Mouse (Mus musculus): ENCODE measurements around the gene Rabgap1l. TPM values are rescaled to one million over a fixed set of nuclear protein-coding genes. Genes with fewer than 3 reads are reported as not detected.
A peak's percentile ranks its signal among the peaks of the same experiment; 100 is the strongest.

The Rabgap1l gene
- 30.4 and 40.7 TPM in 2 replicates for polyA plus RNA-seq (2012; rRNA removed)

GRCm38 (mm10) chr1:160792686-160793355 is at the start of gene Rabgap1l:
Gene Rabgap1l (minus strand): TSS chr1:160793211.
- peak; percentile 96 for DNase-seq (ENCODE audit: low read depth)
- TF ChIP-seq CTCF (IDR thresholded peaks at IDR 0.05; ENCODE audit: borderline replicate concordance, extremely low read depth, insufficient read depth, insufficient read length) (no peak), POLR2A (IDR thresholded peaks at IDR 0.05; ENCODE audit: borderline replicate concordance, extremely low read depth, insufficient read depth, insufficient read length, poor library complexity, severe bottlenecking) (peak; percentile 70)

DNA sequence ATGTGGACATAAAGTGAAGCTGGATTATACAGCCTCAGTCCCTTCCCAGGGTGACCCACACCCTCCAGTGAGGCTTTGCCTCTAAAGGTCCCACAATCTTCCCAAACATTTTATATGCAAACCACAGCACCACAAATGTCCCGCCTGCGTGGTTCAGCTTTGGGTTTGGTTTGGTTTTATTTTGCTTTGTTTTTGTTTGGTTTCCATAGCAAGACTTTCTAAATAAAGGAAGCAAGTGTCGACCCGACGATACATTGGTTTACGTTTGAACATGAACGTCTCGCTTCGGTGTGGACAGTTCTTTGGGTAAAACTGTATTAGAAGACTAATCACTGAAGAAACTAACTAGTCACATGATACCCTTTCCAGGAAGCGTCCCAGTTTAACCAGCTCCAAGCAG is 49.6 kb upstream of the Rabgap1l start:
- DNase-seq (ENCODE audit: low read depth): no peak
- TF ChIP-seq CTCF (IDR thresholded peaks at IDR 0.05; ENCODE audit: borderline replicate concordance, extremely low read depth, insufficient read depth, insufficient read length) (no peak), POLR2A (IDR thresholded peaks at IDR 0.05; ENCODE audit: borderline replicate concordance, extremely low read depth, insufficient read depth, insufficient read length, poor library complexity, severe bottlenecking) (no peak)

DNA sequence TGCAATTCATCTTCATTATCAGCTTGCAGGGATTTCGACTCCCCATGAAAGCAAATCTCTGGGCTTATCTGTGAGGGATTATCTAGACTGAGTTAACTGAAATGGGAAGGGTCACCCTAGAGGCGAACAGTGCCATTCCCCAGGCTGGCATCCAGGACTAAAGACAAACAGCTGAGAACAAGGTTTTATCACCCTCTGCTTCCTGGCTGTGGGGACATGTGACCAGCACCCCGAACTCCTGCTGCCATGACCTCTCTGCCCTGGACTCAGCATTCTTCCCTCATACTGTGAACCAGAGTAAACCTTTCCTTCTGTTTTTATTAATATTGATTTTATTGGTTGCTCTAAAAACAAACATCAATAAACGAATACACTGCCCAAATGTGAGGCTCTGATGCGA is 47.6 kb upstream of the Rabgap1l start:
- TF ChIP-seq CTCF (IDR thresholded peaks at IDR 0.05; ENCODE audit: borderline replicate concordance, extremely low read depth, insufficient read depth, insufficient read length): no peak
- no peak for TF ChIP-seq POLR2A (IDR thresholded peaks at IDR 0.05; ENCODE audit: borderline replicate concordance, extremely low read depth, insufficient read depth, insufficient read length, poor library complexity, severe bottlenecking)
- no peak for DNase-seq (ENCODE audit: low read depth)

DNA sequence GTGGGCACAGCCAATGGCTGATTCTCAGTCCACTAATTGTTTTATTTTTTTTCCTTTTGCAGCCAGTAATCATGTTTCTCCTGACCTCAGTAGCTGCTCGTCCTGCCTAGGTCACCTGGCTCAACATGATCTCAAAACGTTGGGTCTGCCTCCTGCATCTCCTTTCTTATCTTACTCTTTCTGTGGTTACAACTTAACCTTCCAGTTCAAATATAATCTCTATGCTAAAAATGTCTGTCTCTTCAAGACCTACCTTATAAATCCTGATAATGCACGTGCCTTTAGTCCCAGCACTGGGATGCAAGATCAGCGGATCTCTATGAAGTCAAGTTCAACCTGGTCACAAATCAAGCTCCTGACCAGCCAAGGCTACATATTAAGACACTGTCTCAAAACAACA is 46.1 kb upstream of the Rabgap1l start:
- no peak for TF ChIP-seq POLR2A (IDR thresholded peaks at IDR 0.05; ENCODE audit: borderline replicate concordance, extremely low read depth, insufficient read depth, insufficient read length, poor library complexity, severe bottlenecking)
- no peak for TF ChIP-seq CTCF (IDR thresholded peaks at IDR 0.05; ENCODE audit: borderline replicate concordance, extremely low read depth, insufficient read depth, insufficient read length)
- DNase-seq (ENCODE audit: low read depth): no peak

DNA sequence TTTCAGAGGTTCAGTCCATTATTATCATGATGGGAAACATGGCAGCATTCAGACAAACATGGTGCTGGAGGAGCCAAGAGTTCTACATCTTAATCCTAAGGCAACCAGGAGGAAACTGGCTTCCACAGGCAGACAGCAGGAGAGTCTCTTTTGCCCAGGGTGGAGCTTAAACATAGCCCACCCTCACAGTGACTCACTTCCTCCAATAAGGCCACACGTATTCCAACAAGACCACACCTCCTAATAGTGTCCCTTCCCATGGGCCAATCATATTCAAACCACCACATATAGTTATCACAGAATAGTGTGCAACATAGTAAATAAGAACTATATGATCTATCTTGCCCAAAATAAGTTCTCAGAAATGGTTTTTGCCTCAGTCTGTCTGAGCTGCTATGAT is 41.4 kb upstream of the Rabgap1l start:
- DNase-seq (ENCODE audit: low read depth): no peak
- TF ChIP-seq CTCF (IDR thresholded peaks at IDR 0.05; ENCODE audit: borderline replicate concordance, extremely low read depth, insufficient read depth, insufficient read length) (no peak), POLR2A (IDR thresholded peaks at IDR 0.05; ENCODE audit: borderline replicate concordance, extremely low read depth, insufficient read depth, insufficient read length, poor library complexity, severe bottlenecking) (no peak)

GRCm38 (mm10) chr1:160832267-160833021 is 39.4 kb upstream of the Rabgap1l start:
- TF ChIP-seq POLR2A (IDR thresholded peaks at IDR 0.05; ENCODE audit: borderline replicate concordance, extremely low read depth, insufficient read depth, insufficient read length, poor library complexity, severe bottlenecking) (no peak), CTCF (IDR thresholded peaks at IDR 0.05; ENCODE audit: borderline replicate concordance, extremely low read depth, insufficient read depth, insufficient read length) (no peak)
- no peak for DNase-seq (ENCODE audit: low read depth)

DNA sequence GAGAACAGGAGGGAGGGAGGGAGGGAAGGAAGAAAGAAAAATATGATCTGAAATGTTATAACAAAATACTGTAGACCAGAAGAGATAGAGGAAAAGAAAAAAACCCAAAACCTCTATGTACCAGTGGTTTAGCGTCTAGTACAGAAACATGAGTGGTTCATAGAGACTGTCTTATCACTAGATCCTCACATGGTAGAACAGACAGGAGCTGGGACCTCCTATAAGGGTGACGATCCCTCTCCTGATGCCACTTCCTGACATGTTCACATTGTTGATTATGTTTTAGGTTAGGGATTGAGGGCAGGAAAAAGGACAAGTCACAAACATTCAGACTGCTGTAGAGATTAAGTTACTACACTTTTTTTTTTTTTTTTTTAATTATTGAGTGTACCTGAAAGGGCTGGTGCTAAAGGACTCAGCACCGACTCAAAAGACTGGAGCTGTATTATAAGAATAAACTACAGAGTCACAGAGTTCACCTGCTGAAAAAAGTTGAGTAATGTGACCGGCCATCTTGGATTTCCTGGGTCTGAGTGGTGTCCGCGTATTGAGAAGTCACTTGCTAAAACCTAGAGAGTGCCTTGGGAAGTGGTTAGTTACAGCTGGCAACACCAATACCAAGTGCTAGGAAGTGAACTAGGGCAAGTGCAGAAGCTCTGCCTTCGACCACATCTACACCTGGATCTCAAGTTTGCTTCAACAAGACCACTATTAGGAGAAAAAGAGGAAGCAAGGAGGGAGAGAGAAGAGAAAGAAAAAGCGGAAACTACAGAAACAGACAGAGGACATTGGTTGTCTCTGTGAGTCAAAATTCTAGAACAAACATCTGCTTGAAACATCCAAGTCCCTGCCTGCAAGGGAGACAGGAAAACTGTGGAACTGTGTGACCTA is 37.8 kb upstream of the Rabgap1l start:
- no peak for TF ChIP-seq CTCF (IDR thresholded peaks at IDR 0.05; ENCODE audit: borderline replicate concordance, extremely low read depth, insufficient read depth, insufficient read length)
- no peak for DNase-seq (ENCODE audit: low read depth)

DNA sequence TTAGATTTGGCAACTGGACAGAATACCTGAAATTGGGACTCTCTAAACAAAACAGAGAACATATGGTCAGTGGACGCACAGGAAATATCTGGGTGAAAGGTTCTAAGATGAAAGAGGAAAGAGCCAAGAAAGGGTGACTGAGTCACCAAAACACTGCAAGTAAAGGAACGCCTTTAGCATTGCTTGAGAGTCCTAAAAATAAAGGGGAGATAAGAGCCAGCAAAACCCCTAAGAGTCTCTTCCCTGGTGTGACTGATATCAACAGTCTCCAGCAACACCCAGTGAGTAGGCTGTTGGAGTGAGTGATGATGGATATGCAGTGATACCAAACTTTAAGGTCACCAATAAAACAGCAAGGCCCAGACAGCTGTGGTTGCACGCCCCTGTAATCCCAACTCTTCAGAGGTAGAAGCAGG is 32.4 kb upstream of the Rabgap1l start:
- no peak for DNase-seq (ENCODE audit: low read depth)
- no peak for TF ChIP-seq POLR2A (IDR thresholded peaks at IDR 0.05; ENCODE audit: borderline replicate concordance, extremely low read depth, insufficient read depth, insufficient read length, poor library complexity, severe bottlenecking)
- no peak for TF ChIP-seq CTCF (IDR thresholded peaks at IDR 0.05; ENCODE audit: borderline replicate concordance, extremely low read depth, insufficient read depth, insufficient read length)

GRCm38 (mm10) chr1:160823638-160824037 is 30.6 kb upstream of the Rabgap1l start:
- no peak for TF ChIP-seq POLR2A (IDR thresholded peaks at IDR 0.05; ENCODE audit: borderline replicate concordance, extremely low read depth, insufficient read depth, insufficient read length, poor library complexity, severe bottlenecking)
- TF ChIP-seq CTCF (IDR thresholded peaks at IDR 0.05; ENCODE audit: borderline replicate concordance, extremely low read depth, insufficient read depth, insufficient read length): no peak
- DNase-seq (ENCODE audit: low read depth): no peak

DNA sequence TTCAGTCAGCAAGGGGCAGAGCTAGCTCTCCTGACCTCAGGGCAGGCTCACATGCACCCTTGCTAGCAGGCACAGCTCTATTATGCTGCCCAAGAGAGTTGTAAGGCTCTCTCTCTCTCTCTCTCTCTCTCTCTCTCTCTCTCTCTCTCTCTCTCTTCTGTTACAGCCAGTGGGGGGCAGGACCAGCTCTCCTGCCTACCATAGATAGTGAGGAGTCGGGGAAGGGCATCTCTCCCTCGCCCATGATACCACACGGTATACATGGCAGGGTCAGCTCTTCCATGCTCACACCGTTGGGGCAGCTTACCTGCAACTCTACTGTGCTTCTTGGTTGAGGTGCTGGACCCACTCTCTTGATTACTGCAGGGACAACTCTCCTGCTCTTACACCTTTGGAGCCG is 21.2 kb upstream of the Rabgap1l start:
- DNase-seq (ENCODE audit: low read depth): no peak
- TF ChIP-seq POLR2A (IDR thresholded peaks at IDR 0.05; ENCODE audit: borderline replicate concordance, extremely low read depth, insufficient read depth, insufficient read length, poor library complexity, severe bottlenecking): no peak
- TF ChIP-seq CTCF (IDR thresholded peaks at IDR 0.05; ENCODE audit: borderline replicate concordance, extremely low read depth, insufficient read depth, insufficient read length): no peak

GRCm38 (mm10) chr1:160812428-160812827 is 19.4 kb upstream of the Rabgap1l start:
- TF ChIP-seq POLR2A (IDR thresholded peaks at IDR 0.05; ENCODE audit: borderline replicate concordance, extremely low read depth, insufficient read depth, insufficient read length, poor library complexity, severe bottlenecking): no peak
- no peak for TF ChIP-seq CTCF (IDR thresholded peaks at IDR 0.05; ENCODE audit: borderline replicate concordance, extremely low read depth, insufficient read depth, insufficient read length)
- no peak for DNase-seq (ENCODE audit: low read depth)

All from brain, embryonic 14.5 days (tissue).